Mouse (Mus musculus) embryonic facial prominence, embryonic 15.5 days (tissue): ENCODE data around the gene Ctdspl. TPM values are rescaled to one million over a fixed set of nuclear protein-coding genes. Genes with fewer than 3 reads are reported as not detected.

ENCODE experiments used
- ATAC-seq: fragments of 200-750 bp; cut with Nextera tagmentation; 2 replicates; pipeline ENCODE4 v1.8.0; 2017; ENCODE audit warnings: low read depth, moderate TSS enrichment; ENCODE audit not compliant: insufficient number of reproducible peaks, low FRiP score, low TSS enrichment
- H3K27ac ChIP-seq: fragments of 300-500 bp; sonication (generic); replicated peaks from 2 replicates; pipeline ENCODE4 v1.5.1; 2015; ENCODE audit warnings: mild to moderate bottlenecking, inconsistent platforms
- H3K27me3 ChIP-seq: fragments of 300-500 bp; sonication (generic); 2 replicates; pipeline ENCODE4 v1.6.1; 2015; ENCODE audit warnings: inconsistent platforms
- H3K36me3 ChIP-seq: fragments of 300-500 bp; sonication (generic); 2 replicates; pipeline ENCODE4 v1.6.1; 2015; ENCODE audit warnings: mild to moderate bottlenecking, inconsistent platforms
- H3K4me1 ChIP-seq: fragments of 300-500 bp; sonication (generic); 2 replicates; pipeline ENCODE4 v1.6.1; 2015; ENCODE audit warnings: inconsistent platforms
- H3K4me2 ChIP-seq: fragments of 300-500 bp; sonication (generic); replicated peaks from 2 replicates; pipeline ENCODE4 v1.6.1; 2015; ENCODE audit warnings: mild to moderate bottlenecking, inconsistent platforms
- H3K4me3 ChIP-seq: fragments of 300-500 bp; sonication (generic); replicated peaks from 2 replicates; pipeline ENCODE4 v1.5.1; 2015; ENCODE audit warnings: mild to moderate bottlenecking, inconsistent platforms
- H3K9ac ChIP-seq: fragments of 300-500 bp; sonication (generic); 2 replicates; pipeline ENCODE4 v1.6.1; 2015; ENCODE audit warnings: inconsistent platforms
- H3K9me3 ChIP-seq: fragments of 300-500 bp; sonication (generic); replicated peaks from 2 replicates; pipeline ENCODE4 v1.6.1; 2016; ENCODE audit warnings: inconsistent platforms
- WGBS: fragments of 180-500 bp; shearing (Covaris S2); methylation state at CpG from one replicate; pipeline ENCODE4 v1.1.7; 2015; 5-methylcytosine and 5-hydroxymethylcytosine counted together
- polyA plus RNA-seq: library from polyadenylated mRNA; unstranded; fragments of >200 nt; fragmentation: Nextera tagmentation; extraction: Ambion mirVana; gene quantifications from 2 replicates; pipeline ENCODE4 v1.2.1, GENCODE M21; 2015

Gene Ctdspl
- polyA plus RNA-seq, 1 experiment from 2014 or later: 19.2 TPM

DNA sequence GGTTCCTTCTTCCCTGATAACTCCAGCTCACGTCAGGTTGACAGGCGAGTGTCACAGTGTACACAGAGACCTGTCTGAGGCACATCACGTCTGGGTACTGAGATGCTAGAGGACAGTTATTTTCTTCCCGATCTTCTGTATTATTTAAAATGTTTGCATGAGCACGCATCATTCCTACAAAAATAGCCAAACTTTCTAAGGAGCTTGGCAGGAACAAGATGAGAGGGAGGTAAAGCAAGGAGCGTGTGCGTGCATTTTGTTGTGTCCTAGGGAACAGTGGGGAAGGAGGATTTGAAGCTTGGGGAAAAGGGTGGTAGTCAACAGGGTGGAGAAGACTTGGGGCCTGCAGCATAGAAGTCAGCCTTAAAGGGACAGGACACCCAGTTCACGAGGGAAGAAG, 22.9 kb downstream of the Ctdspl start:
- WGBS: 84% methylated on average over 8 of the region's 8 CpGs
- Histone ChIP-seq H3K27ac (no peak overlapping the region), H3K36me3 (0 out of 2 replicates have a peak, but pooled peaks cover 4% of the 10 kb centered on the region), H3K4me3 (no peak overlapping the region), H3K9me3 (no peaks in the 10 kb centered on the region), H3K4me2 (no peak overlapping the region), H3K27me3 (no peaks in the 10 kb centered on the region), H3K9ac (no peak overlapping the region), H3K4me1 (peaks cover 16% of the 10 kb centered on the region)
- no peak for ATAC-seq

DNA sequence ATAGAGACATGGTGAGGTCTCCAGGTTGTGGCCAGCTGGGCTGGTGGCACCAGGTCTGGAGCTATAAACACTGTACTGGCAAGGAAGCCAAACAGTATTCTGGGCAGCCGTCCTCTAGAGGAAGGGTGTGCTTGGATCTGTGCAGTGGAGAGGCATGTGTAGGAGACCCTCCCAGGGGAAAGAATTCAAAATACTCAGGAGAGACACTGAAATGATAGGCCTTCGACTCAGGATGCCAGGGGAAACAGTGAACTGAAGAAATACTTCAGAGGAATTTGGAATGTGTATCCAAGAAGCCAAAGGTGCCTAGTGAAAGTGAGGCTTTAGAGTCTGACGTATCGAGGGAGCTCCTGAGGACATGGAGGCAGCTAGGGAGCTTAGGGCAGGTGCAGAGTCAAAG, 23.4 kb downstream of the Ctdspl start:
- Histone ChIP-seq H3K36me3 (0 out of 2 replicates have a peak, but pooled peaks cover 4% of the 10 kb centered on the region), H3K4me1 (peaks cover 14% of the 10 kb centered on the region), H3K9me3 (no peaks in the 10 kb centered on the region), H3K9ac (no peak overlapping the region), H3K27ac (no peak overlapping the region), H3K27me3 (no peaks in the 10 kb centered on the region), H3K4me2 (no peak overlapping the region), H3K4me3 (no peak overlapping the region)
- WGBS: 52% methylated on average over 4 of the region's 4 CpGs
- no peak for ATAC-seq

DNA sequence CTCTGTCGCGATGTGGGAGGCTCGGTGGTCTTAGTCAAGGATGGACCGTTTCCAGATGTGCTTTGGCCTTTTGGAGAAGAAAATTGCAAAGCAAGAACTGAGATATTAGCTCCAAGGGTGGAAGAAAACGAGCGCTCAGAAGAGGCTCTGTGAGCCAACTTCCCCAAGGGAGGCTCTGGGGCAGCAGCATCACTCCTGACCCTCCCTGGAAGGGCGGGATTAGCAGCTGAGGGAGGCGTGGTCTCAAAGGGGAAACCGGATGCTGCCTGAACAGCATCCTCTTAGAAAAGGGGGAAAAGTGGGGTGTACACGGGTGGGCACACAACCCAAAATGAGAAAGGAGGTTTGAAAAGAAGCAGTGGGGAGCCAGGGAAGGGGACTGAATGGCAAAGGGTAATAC, 23.8 kb downstream of the Ctdspl start:
- Histone ChIP-seq H3K9me3 (no peaks in the 10 kb centered on the region), H3K36me3 (0 out of 2 replicates have a peak, but pooled peaks cover 4% of the 10 kb centered on the region), H3K27me3 (no peaks in the 10 kb centered on the region), H3K27ac (no peak overlapping the region), H3K4me1 (peaks cover 14% of the 10 kb centered on the region), H3K9ac (no peak overlapping the region), H3K4me3 (no peak overlapping the region), H3K4me2 (no peak overlapping the region)
- WGBS: 45% methylated on average over 10 of the region's 10 CpGs
- no peak for ATAC-seq

DNA sequence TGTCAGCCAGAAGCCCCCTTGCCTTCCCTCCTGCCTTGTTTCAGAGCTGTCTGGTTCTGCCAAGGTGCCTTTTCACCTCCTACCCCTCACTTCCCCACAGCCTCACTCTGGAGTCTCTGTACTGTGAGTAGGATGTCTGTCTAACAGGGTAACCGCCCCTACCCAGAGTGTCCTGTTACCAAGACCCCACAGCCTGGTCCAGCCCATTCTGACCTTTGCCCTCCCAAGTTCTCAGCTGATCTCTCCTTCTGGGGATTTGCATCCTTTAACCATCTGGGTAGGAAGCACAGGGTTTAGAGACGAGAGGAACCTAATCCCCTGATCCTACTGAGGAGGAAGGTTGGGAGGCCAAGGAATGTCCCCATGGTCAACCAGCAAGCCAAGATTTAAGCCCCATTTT, 24.5 kb downstream of the Ctdspl start:
- Histone ChIP-seq H3K27ac (no peak overlapping the region), H3K9me3 (no peaks in the 10 kb centered on the region), H3K9ac (no peak overlapping the region), H3K36me3 (0 out of 2 replicates have a peak, but pooled peaks cover 4% of the 10 kb centered on the region), H3K27me3 (no peaks in the 10 kb centered on the region), H3K4me2 (no peak overlapping the region), H3K4me1 (peaks cover 14% of the 10 kb centered on the region), H3K4me3 (no peak overlapping the region)
- 48% methylated on average over 2 of the region's 2 CpGs for WGBS
- no peak for ATAC-seq

DNA sequence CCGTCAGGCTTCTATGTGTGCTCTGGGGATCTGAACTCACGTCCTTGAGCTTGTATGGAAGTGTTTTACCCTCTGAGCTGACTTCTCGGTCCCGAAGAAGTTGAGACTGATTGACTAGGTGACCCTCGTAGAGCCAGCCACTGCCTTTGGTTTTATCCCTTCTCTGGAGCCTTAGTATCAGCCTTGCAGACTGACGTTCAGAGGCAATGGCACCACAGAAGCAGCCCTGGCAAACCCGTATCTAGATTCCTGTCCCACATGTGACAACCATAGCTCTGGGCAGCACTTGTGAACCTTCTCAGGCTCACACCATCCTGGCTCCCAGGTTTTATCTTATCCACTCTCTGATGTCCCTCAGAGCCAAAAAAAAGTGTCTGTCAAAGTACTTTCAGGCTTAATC, 25.1 kb downstream of the Ctdspl start:
- Histone ChIP-seq H3K4me1 (peaks cover 14% of the 10 kb centered on the region), H3K4me3 (no peak overlapping the region), H3K9ac (no peak overlapping the region), H3K27me3 (no peaks in the 10 kb centered on the region), H3K9me3 (no peaks in the 10 kb centered on the region), H3K4me2 (no peak overlapping the region), H3K27ac (no peak overlapping the region), H3K36me3 (0 out of 2 replicates have a peak, but pooled peaks cover 4% of the 10 kb centered on the region)
- 84% methylated on average over 7 of the region's 7 CpGs for WGBS
- ATAC-seq: no peak

DNA sequence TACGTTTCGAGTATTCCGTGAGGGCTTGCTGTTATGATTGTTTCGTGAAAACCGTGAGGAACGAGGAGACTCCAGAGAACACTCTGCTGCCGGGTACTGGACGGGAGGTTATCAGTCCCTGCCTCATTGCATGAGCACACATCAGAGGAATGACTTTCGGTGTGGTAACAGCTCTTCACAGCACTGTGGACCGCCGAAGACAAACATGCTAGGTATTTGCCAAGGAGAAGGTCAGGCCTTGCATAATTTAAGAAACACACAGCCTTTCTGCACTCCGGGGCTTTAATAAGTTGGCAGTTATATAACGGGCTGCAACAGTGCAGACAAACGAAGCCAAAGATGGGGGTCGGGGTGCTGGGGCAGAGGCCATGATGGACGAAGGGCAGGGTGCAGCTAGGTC, 25.9 kb downstream of the Ctdspl start:
- Histone ChIP-seq H3K9me3 (no peaks in the 10 kb centered on the region), H3K36me3 (0 out of 2 replicates have a peak, but pooled peaks cover 4% of the 10 kb centered on the region), H3K27ac (no peak overlapping the region), H3K4me3 (no peak overlapping the region), H3K27me3 (no peaks in the 10 kb centered on the region), H3K4me1 (peaks cover 14% of the 10 kb centered on the region), H3K4me2 (no peak overlapping the region), H3K9ac (no peak overlapping the region)
- WGBS: 91% methylated on average over 16 of the region's 16 CpGs
- ATAC-seq: no peak

DNA sequence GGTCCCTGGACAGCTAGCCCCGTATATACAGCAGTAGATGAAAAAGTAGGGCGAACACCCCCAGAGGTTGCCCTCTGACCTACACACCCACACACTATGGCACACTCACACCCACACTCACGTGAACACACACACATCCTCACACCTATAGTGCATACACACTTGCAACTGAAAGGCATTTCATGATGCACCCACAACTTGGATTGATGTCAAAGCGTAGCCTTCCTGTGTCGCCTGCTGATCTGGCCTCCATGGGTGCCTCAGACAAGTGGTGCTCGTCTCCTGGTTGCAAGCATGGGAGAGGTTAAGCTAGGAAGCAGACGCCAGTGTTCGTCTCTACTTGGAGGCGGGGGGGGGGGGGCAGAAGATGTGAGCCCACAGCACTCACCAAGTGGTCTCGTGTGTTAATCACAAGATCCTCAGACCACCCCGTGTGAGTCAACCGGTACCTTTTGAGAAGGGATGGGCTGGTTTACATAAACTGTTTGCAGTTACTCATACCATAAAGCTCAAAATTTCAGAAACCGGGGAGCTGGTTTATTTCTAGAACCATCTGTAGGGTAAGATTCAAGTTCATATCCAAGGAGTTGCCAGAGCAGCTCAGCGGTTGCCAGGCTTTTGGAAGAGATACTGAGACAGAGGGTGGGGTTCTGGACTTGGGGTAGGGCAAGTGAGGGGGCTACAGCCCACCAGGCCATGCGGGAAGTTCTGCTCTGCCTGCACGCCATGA, 27.4 kb downstream of the Ctdspl start:
- no peak overlapping the region for H3K4me2 ChIP-seq
- peaks cover 14% of the 10 kb centered on the region for H3K4me1 ChIP-seq
- ATAC-seq: no peak
- WGBS: 83% methylated on average over 16 of the region's 16 CpGs
- H3K9ac ChIP-seq: no peak overlapping the region
- H3K4me3 ChIP-seq: no peak overlapping the region
- H3K36me3 ChIP-seq: 0 out of 2 replicates have a peak, but pooled peaks cover 4% of the 10 kb centered on the region
- no peak overlapping the region for H3K27ac ChIP-seq
- no peaks in the 10 kb centered on the region for H3K9me3 ChIP-seq
- no peaks in the 10 kb centered on the region for H3K27me3 ChIP-seq

DNA sequence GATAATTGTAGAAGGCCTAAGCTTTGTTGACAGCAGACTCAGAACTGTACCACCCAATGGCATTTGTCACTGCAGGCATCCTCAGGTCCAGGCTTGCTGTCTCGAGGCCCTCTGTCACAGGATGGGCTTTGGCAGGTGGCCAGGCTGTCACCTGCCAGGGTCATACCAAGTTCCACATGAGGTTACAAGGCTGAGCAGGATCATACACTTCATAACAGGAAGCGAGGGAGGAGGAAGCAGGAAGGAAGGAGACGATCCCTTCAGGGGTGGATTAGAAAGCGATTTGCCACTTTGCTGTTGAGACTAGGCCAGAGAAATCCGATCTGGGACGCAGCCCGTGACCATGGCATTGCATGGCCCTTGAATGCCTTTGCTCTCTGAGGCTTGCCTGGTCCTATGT, 32.5 kb downstream of the Ctdspl start:
- H3K9me3 ChIP-seq: no peaks in the 10 kb centered on the region
- no peaks in the 10 kb centered on the region for H3K27me3 ChIP-seq
- peak overlapping the region; percentile 48; the same call in 1 of the 2 replicates for H3K27ac ChIP-seq
- no peak overlapping the region for H3K4me3 ChIP-seq
- WGBS: 44% methylated on average over 7 of the region's 7 CpGs
- H3K9ac ChIP-seq: no peak overlapping the region
- H3K4me2 ChIP-seq: no peak overlapping the region
- peaks cover 15% of the 10 kb centered on the region for H3K4me1 ChIP-seq
- no peak for ATAC-seq
- no peaks in the 10 kb centered on the region for H3K36me3 ChIP-seq

DNA sequence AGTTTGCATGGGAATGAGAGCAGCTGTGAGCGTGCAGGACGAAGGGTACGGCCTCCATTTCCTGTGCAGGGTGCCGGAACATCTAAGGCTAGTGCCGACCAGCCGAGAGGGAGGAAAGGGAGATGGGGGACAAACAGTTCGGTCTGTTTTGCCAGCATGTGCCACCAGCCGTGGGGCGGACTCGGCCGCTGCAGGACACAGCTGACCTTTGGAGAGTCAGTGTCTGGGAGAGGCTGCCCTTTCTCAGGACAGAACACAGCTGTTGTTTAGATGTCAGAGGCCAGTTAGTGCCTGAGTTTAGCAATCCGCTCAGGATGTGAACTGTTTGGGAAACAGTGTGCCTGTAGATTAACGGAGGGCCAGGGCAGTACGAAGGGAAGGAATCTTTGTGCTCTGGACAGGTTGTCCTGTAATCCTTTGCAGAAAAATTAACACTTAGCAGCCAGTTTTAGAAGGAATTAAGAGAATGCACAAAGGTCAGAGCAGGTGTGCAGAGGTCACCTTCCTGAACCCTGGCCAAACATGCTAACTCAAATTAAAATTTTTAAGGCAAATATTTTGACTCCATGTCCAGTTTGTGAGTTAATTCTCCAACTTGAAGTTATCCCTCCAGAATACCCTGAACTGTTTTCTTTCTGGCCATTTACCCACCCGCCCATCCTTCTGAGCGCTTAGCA, 34.3 kb downstream of the Ctdspl start:
- Histone ChIP-seq H3K9me3 (no peaks in the 10 kb centered on the region), H3K9ac (no peak overlapping the region), H3K4me1 (peaks cover 23% of the 10 kb centered on the region), H3K4me3 (no peak overlapping the region), H3K36me3 (no peaks in the 10 kb centered on the region), H3K27me3 (no peaks in the 10 kb centered on the region), H3K4me2 (no peak overlapping the region), H3K27ac (0 out of 2 replicates have a peak overlapping the region, but pooled peaks have one; percentile 44)
- no peak for ATAC-seq
- 40% methylated on average over 16 of the region's 16 CpGs for WGBS

DNA sequence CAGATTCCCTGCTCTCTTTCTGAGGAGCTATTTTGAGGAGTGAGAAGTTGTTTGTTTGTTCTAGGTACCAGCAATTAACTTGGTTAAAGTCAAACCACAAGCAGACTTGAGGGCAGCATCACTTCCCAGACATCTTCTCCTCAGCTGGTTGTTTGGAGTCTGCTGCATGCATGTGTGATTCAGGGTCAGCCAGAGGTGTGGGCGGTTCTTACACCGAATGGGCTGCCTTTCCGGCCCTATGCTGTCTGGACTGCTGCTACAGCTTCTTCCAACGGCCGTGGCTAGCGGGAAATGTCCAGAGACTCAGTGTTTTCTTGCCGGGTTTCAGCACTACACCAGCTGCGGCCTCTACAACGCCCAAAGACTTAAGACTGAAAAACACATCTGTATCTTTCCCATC, 36.9 kb downstream of the Ctdspl start:
- no peaks in the 10 kb centered on the region for H3K9me3 ChIP-seq
- no peak overlapping the region for H3K4me3 ChIP-seq
- no peaks in the 10 kb centered on the region for H3K27me3 ChIP-seq
- no peak for ATAC-seq
- no peak overlapping the region for H3K4me2 ChIP-seq
- H3K27ac ChIP-seq: no peak overlapping the region
- H3K4me1 ChIP-seq: peaks cover 23% of the 10 kb centered on the region
- WGBS: 79% methylated on average over 9 of the region's 9 CpGs
- peaks cover 10% of the 10 kb centered on the region; the same call in 1 of the 2 replicates for H3K36me3 ChIP-seq
- no peak overlapping the region for H3K9ac ChIP-seq

DNA sequence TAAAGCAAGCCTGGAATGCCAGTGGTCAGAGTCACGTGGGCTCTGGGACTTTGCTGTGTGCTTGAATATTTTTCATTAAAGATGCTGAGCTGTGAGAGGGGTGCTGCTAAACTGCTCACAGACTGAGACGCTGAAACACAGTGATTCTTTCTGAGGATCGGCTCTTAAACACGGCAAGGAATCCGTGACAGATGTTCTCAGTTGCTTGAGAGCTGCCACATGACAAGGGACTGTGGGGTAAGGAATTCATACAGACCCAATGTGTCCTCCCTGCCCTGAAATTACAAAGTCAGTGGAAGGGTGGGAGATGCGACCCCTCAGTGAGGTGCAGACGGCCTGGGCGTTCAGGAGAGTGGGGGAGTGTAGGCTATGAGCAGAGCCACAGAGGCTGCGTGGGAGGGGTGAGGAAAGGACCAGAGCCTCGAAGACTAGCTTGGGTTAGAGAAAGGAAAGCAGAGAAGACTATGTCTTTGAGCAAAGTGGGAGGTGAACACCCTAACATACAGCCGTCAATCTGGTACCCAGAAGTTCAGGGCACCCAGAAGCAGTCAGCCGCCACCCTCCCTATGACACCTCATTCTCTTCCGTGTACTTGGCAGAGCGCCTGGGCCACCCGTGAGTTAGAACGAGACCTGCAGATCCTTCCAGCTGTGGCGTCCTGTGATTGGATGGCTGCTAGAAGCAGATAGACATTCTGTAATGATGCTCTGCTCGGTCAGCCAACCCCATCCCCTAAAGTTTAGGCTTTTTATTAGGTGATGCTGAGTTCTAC, 38.2 kb downstream of the Ctdspl start:
- peak overlapping the region; percentile 59 for H3K27ac ChIP-seq
- peaks cover 10% of the 10 kb centered on the region; the same call in 1 of the 2 replicates for H3K36me3 ChIP-seq
- H3K9ac ChIP-seq: no peak overlapping the region
- 0 out of 2 replicates have a peak overlapping the region, but pooled peaks have one; percentile 8 for H3K4me2 ChIP-seq
- H3K4me3 ChIP-seq: no peak overlapping the region
- H3K27me3 ChIP-seq: no peaks in the 10 kb centered on the region
- WGBS: 41% methylated on average over 18 of the region's 18 CpGs
- peaks cover 23% of the 10 kb centered on the region for H3K4me1 ChIP-seq
- ATAC-seq: no peak
- H3K9me3 ChIP-seq: no peaks in the 10 kb centered on the region
